Mouse (Mus musculus) stomach, postnatal 0 days (tissue): ENCODE measurements around the gene Pard6b.

Experiments
- CTCF ChIP-seq: IDR thresholded peaks from 2 replicates; pipeline ENCODE4 v1.5.1; 2016; ENCODE audit warnings: antibody characterized with exemption, low read depth, mild to moderate bottlenecking, moderate library complexity
- EP300 ChIP-seq: optimal IDR thresholded peaks from 2 replicates; pipeline ENCODE3; 2016; ENCODE audit warnings: antibody characterized with exemption

DNA sequence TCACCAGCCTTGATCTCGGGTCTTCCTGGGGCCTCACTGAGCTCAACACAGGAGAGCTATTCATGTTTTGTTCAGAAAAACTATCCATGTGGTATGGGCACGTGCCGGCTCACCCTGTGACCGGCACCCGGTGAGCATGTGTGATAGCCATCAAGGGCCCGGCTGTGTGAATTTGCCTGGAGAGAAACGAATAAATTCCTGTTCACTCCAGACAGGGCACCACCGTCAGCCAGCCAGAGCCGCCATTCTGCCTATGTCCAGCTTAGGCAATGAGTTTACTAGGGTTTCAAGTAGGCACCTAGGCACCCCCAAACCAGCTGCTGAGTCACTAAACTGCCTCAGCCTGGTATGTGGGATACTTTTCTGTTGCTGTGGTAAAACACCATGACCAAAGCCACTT, 32.5 kb downstream of the Pard6b start:
- TF ChIP-seq CTCF, result no peak
- TF ChIP-seq EP300, result no peak
